Mouse (Mus musculus): ENCODE results near the gene Zswim8. TPM values are rescaled to one million over a fixed set of nuclear protein-coding genes. Genes with fewer than 3 reads are reported as not detected.

The Zswim8 gene
- polyA plus RNA-seq, 1 experiment from 2014 or later, result 36.0 TPM

DNA sequence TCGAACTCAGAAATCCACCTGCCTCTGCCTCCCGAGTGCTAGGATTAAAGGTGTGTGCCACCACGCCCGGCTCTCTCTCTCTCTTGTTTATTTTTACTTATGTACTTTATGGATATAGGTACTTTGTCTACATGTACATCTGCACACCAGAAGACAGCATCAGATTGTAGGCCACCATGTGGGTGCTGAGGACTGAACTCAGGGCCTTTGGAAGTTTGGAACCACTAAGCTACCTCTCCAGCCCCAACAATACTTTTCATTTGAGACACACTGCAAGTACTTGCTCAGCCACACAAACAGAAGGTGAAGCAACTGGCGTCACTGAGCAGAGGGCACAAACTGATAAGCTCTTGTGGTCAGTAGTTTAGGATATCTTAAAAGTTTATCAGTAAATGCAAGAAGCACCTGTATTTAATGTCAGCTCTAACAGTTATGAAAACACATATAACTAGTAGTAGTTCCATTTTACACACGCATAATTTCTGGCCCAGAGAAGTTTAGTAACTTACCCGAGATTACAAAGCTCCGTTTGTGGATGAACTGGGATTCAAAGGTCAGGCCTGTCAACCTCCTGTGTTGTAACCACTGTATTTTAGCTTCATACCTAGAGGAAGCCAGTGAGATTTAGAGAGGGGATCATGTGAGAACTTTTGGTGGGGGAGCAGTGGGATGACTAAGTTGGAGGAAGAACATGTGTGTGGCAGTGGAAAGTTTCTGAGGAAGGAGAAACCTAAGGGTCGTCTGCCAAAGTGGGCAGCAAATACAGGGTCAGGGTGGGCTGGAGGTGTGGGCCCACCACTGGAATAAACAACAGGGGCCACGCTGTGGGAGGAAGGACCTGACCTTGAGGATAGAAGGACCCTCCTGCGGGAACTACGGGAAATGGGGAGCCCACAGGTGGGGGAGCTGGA is 25.9 kb downstream of the Zswim8 start:
- H3K27ac ChIP-seq (ENCODE audit: low read depth, low read length), result no peak overlapping the region
- peak overlapping the region; percentile 81 for H3K4me2 ChIP-seq (ENCODE audit: low read depth)
- ATAC-seq (ENCODE audit: insufficient read depth, low FRiP score, low TSS enrichment) (no peak), DNase-seq (ENCODE audit: low spot score) (no peak)
- peaks cover 4% of the 10 kb centered on the region for H3K4me1 ChIP-seq (ENCODE audit: control insufficient read depth, insufficient read depth, low read length)
- WGBS, result 53% methylated on average over 12 of the region's 12 CpGs
- peaks cover 20% of the 10 kb centered on the region for H3K36me3 ChIP-seq (ENCODE audit: control insufficient read depth, insufficient read depth, low read length)
- H3K27me3 ChIP-seq (ENCODE audit: control insufficient read depth, insufficient read depth, low read length), result no peaks in the 10 kb centered on the region
- H3K9ac ChIP-seq (ENCODE audit: low read length), result peak overlapping the region; percentile 87
- H3K9me3 ChIP-seq (ENCODE audit: control insufficient read depth, low read length), result no peaks in the 10 kb centered on the region
- peak overlapping the region; percentile 88 for H3K4me3 ChIP-seq (ENCODE audit: low read depth, low read length)

DNA sequence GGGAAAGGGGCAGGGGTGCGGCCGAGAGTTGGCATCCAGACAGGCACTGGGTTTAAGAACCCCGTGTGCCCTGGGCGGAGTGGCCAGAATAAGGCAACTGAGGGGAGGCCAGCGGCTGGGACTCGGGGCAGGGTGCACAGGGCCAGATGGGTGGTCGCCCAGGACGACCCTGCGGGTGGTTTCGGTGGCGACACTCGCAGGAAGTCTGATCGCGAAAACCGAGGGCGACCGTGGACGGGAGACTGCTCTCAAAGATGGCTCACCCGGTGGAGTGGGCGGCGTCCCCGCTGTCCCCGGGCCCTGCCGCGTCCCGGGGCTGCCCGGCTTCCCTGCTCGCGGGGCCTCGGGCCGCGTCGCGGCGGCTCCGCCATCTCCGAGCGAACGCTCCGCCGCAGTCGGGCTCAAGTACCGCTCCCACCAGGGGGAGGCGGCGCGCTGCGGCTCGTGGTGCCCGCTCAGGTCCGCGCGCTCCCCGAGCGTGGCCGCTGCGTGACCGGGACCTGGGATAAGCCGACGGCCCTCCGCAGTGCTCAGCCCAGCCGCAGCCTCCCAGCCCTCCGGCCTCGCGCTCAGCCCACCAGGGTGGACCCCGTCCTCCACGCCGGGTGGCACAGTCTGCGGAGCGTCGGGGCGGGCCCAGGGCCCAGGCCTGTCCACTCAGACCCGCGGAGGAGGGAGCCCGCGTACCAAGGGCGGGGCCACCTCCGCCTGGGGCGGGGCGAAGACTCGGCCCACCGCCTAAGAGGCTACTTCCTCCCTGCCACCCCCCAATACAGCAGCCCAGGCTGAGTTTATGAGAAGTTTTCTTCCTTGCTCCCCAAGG is 26.8 kb downstream of the Zswim8 start, which contains the start of gene Ndst2:
Gene Ndst2, minus strand, starts transcription at position 611 of the 823 bp plus-strand sequence.
- H3K4me1 ChIP-seq (ENCODE audit: control insufficient read depth, insufficient read depth, low read length), result peaks cover 4% of the 10 kb centered on the region
- H3K27me3 ChIP-seq (ENCODE audit: control insufficient read depth, insufficient read depth, low read length), result no peaks in the 10 kb centered on the region
- H3K27ac ChIP-seq (ENCODE audit: low read depth, low read length), result peak within 1 kb of the TSS; percentile 89
- ATAC-seq (ENCODE audit: insufficient read depth, low FRiP score, low TSS enrichment), result peak; percentile 99
- peak; percentile 92 for DNase-seq (ENCODE audit: low spot score)
- H3K4me3 ChIP-seq (ENCODE audit: low read depth, low read length), result peak within 1 kb of the TSS; percentile 88
- H3K36me3 ChIP-seq (ENCODE audit: control insufficient read depth, insufficient read depth, low read length), result peaks cover 18% of the 10 kb centered on the region
- peak within 1 kb of the TSS; percentile 81 for H3K4me2 ChIP-seq (ENCODE audit: low read depth)
- peak within 1 kb of the TSS; percentile 87 for H3K9ac ChIP-seq (ENCODE audit: low read length)
- H3K9me3 ChIP-seq (ENCODE audit: control insufficient read depth, low read length), result no peaks in the 10 kb centered on the region
- WGBS, result under 1% methylated on average over 80 of the region's 81 CpGs

DNA sequence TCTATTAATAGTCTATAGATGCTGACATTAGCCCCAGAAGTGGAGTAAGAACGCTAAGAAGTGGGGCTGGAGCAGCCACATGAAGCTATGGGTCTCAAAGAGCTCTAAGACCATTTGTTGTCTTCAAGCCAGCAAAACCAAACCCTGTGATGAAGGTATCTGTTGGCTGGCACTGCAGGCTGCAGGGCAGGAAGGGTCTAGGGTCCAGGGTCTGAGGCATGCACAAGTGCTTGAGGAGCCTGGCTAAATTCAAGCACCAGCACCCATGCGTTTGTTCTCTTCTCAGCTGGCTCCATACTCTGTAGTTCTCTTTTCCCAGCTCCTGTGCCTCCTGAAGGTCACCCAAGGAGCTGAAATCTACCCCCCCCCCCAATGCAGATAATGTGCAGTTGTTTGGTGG is 27.7 kb downstream of the Zswim8 start:
- Histone ChIP-seq H3K4me3 (ENCODE audit: low read depth, low read length) (no peak overlapping the region), H3K4me2 (ENCODE audit: low read depth) (no peak overlapping the region), H3K9me3 (ENCODE audit: control insufficient read depth, low read length) (no peaks in the 10 kb centered on the region), H3K27me3 (ENCODE audit: control insufficient read depth, insufficient read depth, low read length) (no peaks in the 10 kb centered on the region), H3K4me1 (ENCODE audit: control insufficient read depth, insufficient read depth, low read length) (peaks cover 4% of the 10 kb centered on the region), H3K27ac (ENCODE audit: low read depth, low read length) (no peak overlapping the region), H3K36me3 (ENCODE audit: control insufficient read depth, insufficient read depth, low read length) (peaks cover 9% of the 10 kb centered on the region; the same call in 1 of the 2 replicates), H3K9ac (ENCODE audit: low read length) (no peak overlapping the region)
- DNase-seq (ENCODE audit: low spot score), result no peak
- ATAC-seq (ENCODE audit: insufficient read depth, low FRiP score, low TSS enrichment), result no peak
- WGBS, result 79% methylated on average over 2 of the region's 2 CpGs

DNA sequence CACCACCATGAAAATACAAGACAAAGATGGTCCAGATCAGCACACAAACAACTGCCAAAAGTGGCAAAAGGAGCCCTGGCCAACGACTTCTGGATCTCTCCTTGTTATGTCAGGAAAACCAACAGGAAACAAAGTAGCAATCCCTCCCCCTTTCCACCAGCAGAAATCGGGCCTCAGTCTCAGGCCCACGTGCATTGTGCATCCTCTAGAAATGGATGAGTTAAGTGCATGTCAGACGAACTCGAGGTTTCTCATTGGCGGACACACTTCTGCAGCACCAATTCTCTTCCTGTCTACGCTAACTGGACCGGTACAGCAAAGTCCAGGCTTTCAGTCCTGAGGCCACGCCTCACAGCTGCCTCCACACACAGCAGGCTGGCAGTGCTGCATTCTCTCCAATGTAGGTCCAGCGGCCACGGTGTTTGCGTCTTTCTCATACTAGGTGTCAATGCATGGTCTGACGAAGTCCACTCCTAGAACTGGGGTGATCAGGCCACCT is 28.6 kb downstream of the Zswim8 start:
- H3K27me3 ChIP-seq (ENCODE audit: control insufficient read depth, insufficient read depth, low read length), result no peaks in the 10 kb centered on the region
- H3K9ac ChIP-seq (ENCODE audit: low read length), result no peak overlapping the region
- H3K9me3 ChIP-seq (ENCODE audit: control insufficient read depth, low read length), result no peaks in the 10 kb centered on the region
- WGBS, result 91% methylated on average over 13 of the region's 13 CpGs
- H3K4me2 ChIP-seq (ENCODE audit: low read depth), result no peak overlapping the region
- ATAC-seq (ENCODE audit: insufficient read depth, low FRiP score, low TSS enrichment), result no peak
- no peak overlapping the region for H3K27ac ChIP-seq (ENCODE audit: low read depth, low read length)
- peaks cover 4% of the 10 kb centered on the region for H3K4me1 ChIP-seq (ENCODE audit: control insufficient read depth, insufficient read depth, low read length)
- no peak for DNase-seq (ENCODE audit: low spot score)
- H3K36me3 ChIP-seq (ENCODE audit: control insufficient read depth, insufficient read depth, low read length), result peaks cover 7% of the 10 kb centered on the region; the same call in 1 of the 2 replicates
- no peak overlapping the region for H3K4me3 ChIP-seq (ENCODE audit: low read depth, low read length)

DNA sequence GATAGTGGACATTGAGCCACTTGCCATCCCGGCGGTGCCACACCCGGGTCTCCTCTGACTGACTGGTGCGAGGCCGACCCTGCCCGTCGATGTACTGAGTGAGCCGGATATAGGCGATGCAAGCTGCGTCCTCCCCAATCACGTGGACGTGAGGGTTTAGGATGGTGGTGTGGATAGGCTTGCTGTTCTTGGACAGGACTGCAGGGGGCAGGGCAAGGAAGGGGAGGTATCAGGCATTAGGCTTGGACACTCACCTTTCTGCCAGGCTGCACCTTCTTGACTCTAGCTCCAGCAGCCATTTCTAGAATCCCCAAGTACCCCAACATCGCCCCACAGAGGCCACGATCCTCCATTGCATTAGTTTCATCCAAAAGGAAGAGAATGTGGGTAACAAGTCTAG is 30.0 kb downstream of the Zswim8 start:
- peaks cover 7% of the 10 kb centered on the region; the same call in 1 of the 2 replicates for H3K36me3 ChIP-seq (ENCODE audit: control insufficient read depth, insufficient read depth, low read length)

DNA sequence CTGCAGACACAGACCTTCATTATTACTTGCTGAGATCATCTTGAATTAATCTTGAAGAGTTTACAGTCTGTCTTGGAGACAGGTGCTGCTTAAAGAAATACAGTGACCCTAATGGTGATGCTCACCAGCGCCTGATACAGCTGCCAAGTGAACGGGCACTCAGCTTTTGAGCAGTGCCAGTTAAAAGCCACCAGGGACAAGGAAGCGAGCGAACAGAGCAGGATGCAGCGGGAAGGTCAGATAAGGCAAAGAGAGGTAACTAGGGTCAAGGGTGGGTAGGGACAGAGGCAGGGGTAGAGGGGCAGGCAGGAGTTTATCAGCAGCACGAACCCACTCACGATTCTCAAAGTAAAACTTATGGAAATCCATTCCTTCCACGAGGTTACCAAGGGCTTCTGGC is 31.2 kb downstream of the Zswim8 start:
- no peak overlapping the region for H3K4me3 ChIP-seq (ENCODE audit: low read depth, low read length)
- ATAC-seq (ENCODE audit: insufficient read depth, low FRiP score, low TSS enrichment) (no peak), DNase-seq (ENCODE audit: low spot score) (no peak)
- no peak overlapping the region for H3K4me2 ChIP-seq (ENCODE audit: low read depth)
- no peaks in the 10 kb centered on the region; the same call in 1 of the 2 replicates for H3K4me1 ChIP-seq (ENCODE audit: control insufficient read depth, insufficient read depth, low read length)
- WGBS, result 86% methylated on average over 8 of the region's 8 CpGs
- H3K27me3 ChIP-seq (ENCODE audit: control insufficient read depth, insufficient read depth, low read length), result no peaks in the 10 kb centered on the region
- H3K36me3 ChIP-seq (ENCODE audit: control insufficient read depth, insufficient read depth, low read length), result peaks cover 7% of the 10 kb centered on the region; the same call in 1 of the 2 replicates
- no peak overlapping the region for H3K27ac ChIP-seq (ENCODE audit: low read depth, low read length)
- H3K9me3 ChIP-seq (ENCODE audit: control insufficient read depth, low read length), result no peaks in the 10 kb centered on the region
- no peak overlapping the region for H3K9ac ChIP-seq (ENCODE audit: low read length)

More for the DNA sequence above, 30.0 kb downstream of the Zswim8 start:
- Histone ChIP-seq H3K27me3 (ENCODE audit: control insufficient read depth, insufficient read depth, low read length) (no peaks in the 10 kb centered on the region), H3K4me1 (ENCODE audit: control insufficient read depth, insufficient read depth, low read length) (peaks cover 4% of the 10 kb centered on the region), H3K9ac (ENCODE audit: low read length) (no peak overlapping the region), H3K4me2 (ENCODE audit: low read depth) (no peak overlapping the region), H3K27ac (ENCODE audit: low read depth, low read length) (no peak overlapping the region), H3K9me3 (ENCODE audit: control insufficient read depth, low read length) (no peaks in the 10 kb centered on the region), H3K4me3 (ENCODE audit: low read depth, low read length) (no peak overlapping the region)
- DNase-seq (ENCODE audit: low spot score), result peak; percentile 40
- no peak for ATAC-seq (ENCODE audit: insufficient read depth, low FRiP score, low TSS enrichment)
- 54% methylated on average over 14 of the region's 14 CpGs for WGBS

DNA sequence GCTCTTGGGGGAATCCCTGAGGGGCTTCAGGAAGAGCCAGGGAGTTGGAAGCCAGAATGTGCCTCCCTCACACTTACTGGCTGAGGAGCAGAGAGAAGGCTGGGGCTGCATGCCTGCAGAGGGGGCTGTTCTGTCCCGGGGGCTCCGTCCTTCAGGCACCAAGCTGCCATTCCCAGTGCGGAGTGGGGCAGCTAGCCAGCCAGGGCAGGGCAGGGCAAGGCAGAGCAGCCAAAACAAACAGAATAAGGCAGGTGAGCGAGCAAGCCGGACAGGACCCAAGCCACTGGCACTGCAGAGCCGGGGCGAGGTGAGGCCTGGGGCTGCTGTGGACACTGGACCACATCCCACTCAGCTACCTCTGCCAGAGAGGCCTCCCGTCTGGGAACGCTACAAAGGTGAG is 33.9 kb downstream of the Zswim8 start:
- Histone ChIP-seq H3K9ac (ENCODE audit: low read length) (no peak overlapping the region), H3K9me3 (ENCODE audit: control insufficient read depth, low read length) (no peaks in the 10 kb centered on the region), H3K36me3 (ENCODE audit: control insufficient read depth, insufficient read depth, low read length) (0 out of 2 replicates have a peak, but pooled peaks cover 5% of the 10 kb centered on the region), H3K27me3 (ENCODE audit: control insufficient read depth, insufficient read depth, low read length) (no peaks in the 10 kb centered on the region), H3K4me1 (ENCODE audit: control insufficient read depth, insufficient read depth, low read length) (no peaks in the 10 kb centered on the region), H3K27ac (ENCODE audit: low read depth, low read length) (no peak overlapping the region), H3K4me2 (ENCODE audit: low read depth) (no peak overlapping the region), H3K4me3 (ENCODE audit: low read depth, low read length) (no peak overlapping the region)
- DNase-seq (ENCODE audit: low spot score) (no peak), ATAC-seq (ENCODE audit: insufficient read depth, low FRiP score, low TSS enrichment) (no peak)
- WGBS, result 92% methylated on average over 9 of the region's 9 CpGs

DNA sequence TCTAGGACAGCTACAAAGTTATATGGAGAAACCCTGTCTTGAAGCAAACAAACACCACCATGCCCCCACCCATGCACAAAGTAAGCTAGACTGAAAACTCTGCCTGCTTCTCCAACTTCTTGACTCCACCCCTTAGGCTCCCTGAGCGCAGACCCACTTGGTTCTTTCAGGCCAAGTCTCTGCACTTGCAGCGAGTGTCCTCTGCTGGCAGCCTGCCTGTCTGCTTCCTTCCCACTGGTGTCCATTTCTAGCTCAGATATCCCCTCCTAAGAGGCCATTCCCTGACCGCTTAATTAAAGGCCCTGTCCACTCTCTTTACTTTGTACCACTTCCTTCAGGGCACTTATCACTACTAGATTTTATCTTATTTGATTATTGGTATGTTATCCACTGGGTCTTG is 36.3 kb downstream of the Zswim8 start:
- Histone ChIP-seq H3K9ac (ENCODE audit: low read length) (no peak overlapping the region), H3K4me3 (ENCODE audit: low read depth, low read length) (no peak overlapping the region), H3K36me3 (ENCODE audit: control insufficient read depth, insufficient read depth, low read length) (0 out of 2 replicates have a peak, but pooled peaks cover 3% of the 10 kb centered on the region), H3K27me3 (ENCODE audit: control insufficient read depth, insufficient read depth, low read length) (no peaks in the 10 kb centered on the region), H3K4me1 (ENCODE audit: control insufficient read depth, insufficient read depth, low read length) (no peaks in the 10 kb centered on the region), H3K27ac (ENCODE audit: low read depth, low read length) (no peak overlapping the region), H3K9me3 (ENCODE audit: control insufficient read depth, low read length) (no peaks in the 10 kb centered on the region), H3K4me2 (ENCODE audit: low read depth) (no peak overlapping the region)
- ATAC-seq (ENCODE audit: insufficient read depth, low FRiP score, low TSS enrichment) (no peak), DNase-seq (ENCODE audit: low spot score) (no peak)
- WGBS, result 96% methylated on average over 3 of the region's 3 CpGs

Measured in neural tube, embryonic 11.5 days (tissue).